In the genomic region with DNA sequence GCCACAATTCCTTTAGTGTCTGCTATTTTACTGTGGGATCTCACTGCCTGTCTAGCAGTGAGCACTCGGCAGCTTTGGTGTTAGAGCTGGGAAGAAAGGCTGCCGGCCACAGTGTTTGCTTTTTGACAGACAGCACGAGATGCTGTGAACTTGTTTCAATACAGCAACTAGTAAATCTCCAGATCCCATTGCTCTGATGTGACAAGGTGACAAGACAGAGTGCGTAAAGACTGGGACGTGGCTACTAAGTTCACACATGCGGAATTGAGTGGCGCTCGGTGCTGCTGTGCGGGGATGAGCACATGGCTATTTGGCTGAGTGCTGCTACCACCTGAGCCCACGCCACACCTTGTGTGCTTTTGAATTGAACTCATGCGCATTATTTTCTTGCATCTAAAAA, we compare ENCODE assay signal across 22 mouse cellular contexts.
A peak's percentile ranks its signal among the peaks of the same experiment; 100 is the strongest.
DNase-seq lines count a peak whose midpoint lies in the region; ATAC-seq lines count a peak whose summit lies in the region.
"Had no signal": no experiment of that assay in that cellular context is flagged by ENCODE, and none has a peak within 500 bp of the region (broad histone marks: within the 10 kb centered on the region; RNA-seq: fewer than 3 reads in every experiment).

No protein-coding gene starts in this region.

- no peak overlapping the region for H3K9ac ChIP-seq in liver, embryonic 13.5 days
- no peak overlapping the region for H3K9ac ChIP-seq in forebrain, embryonic 15.5 days (replicated peaks)
- H3K9ac ChIP-seq: embryonic facial prominence, embryonic 15.5 days; heart, embryonic 13.5 days; hindbrain, embryonic 13.5 days had no signal

- no peak for ATAC-seq in liver, embryonic 13.5 days (ENCODE audit: low read depth)
- no peak for ATAC-seq in forebrain, embryonic 15.5 days (replicated peaks)
- ATAC-seq: activated CD4-positive, CD25-positive, alpha-beta regulatory T cell, adult 4 months; intestine, embryonic 16.5 days; Patski had no signal

- 91% methylated on average over 11 of the region's 11 CpGs for WGBS in liver, embryonic 13.5 days (ENCODE audit: insufficient replicate concordance)
- WGBS in forebrain, embryonic 15.5 days, result 54% methylated on average over 11 of the region's 11 CpGs

- H3K36me3 ChIP-seq in liver, embryonic 13.5 days, result peaks cover 62% of the 10 kb centered on the region
- H3K36me3 ChIP-seq in forebrain, embryonic 15.5 days, result peaks cover 34% of the 10 kb centered on the region

- H3K27ac ChIP-seq in liver, embryonic 13.5 days, result 0 out of 2 replicates have a peak overlapping the region, but pooled peaks have one; percentile 10
- H3K27ac ChIP-seq in forebrain, embryonic 15.5 days (replicated peaks), result peak overlapping the region; percentile 50
- H3K27ac ChIP-seq: embryonic facial prominence, embryonic 15.5 days; gastrocnemius, adult 2 months; heart, embryonic 13.5 days; hindbrain, embryonic 13.5 days had no signal

- peaks cover 37% of the 10 kb centered on the region for H3K4me1 ChIP-seq in liver, embryonic 13.5 days (replicated peaks)
- H3K4me1 ChIP-seq in forebrain, embryonic 15.5 days, result peaks cover 28% of the 10 kb centered on the region
- H3K4me1 ChIP-seq: embryonic facial prominence, embryonic 15.5 days had no signal

- no peaks in the 10 kb centered on the region for H3K9me3 ChIP-seq in liver, embryonic 13.5 days (replicated peaks)
- no peaks in the 10 kb centered on the region for H3K9me3 ChIP-seq in forebrain, embryonic 15.5 days
- H3K9me3 ChIP-seq: embryonic facial prominence, embryonic 15.5 days; heart, embryonic 13.5 days; hindbrain, embryonic 13.5 days had no signal

- no peaks in the 10 kb centered on the region for H3K27me3 ChIP-seq in liver, embryonic 13.5 days
- H3K27me3 ChIP-seq in forebrain, embryonic 15.5 days, result no peaks in the 10 kb centered on the region
- H3K27me3 ChIP-seq: CH12.LX; embryonic facial prominence, embryonic 15.5 days; heart, embryonic 13.5 days; hindbrain, embryonic 13.5 days; Patski had no signal

- no peak overlapping the region for H3K4me2 ChIP-seq in liver, embryonic 13.5 days
- H3K4me2 ChIP-seq in forebrain, embryonic 15.5 days (replicated peaks), result no peak overlapping the region
- H3K4me2 ChIP-seq: embryonic facial prominence, embryonic 15.5 days; heart, embryonic 13.5 days; hindbrain, embryonic 13.5 days had no signal

- H3K4me3 ChIP-seq in liver, embryonic 13.5 days (replicated peaks), result no peak overlapping the region
- no peak overlapping the region for H3K4me3 ChIP-seq in forebrain, embryonic 15.5 days
- H3K4me3 ChIP-seq: embryonic facial prominence, embryonic 15.5 days; erythroblast, embryonic 14.5 days; gastrocnemius, adult 2 months; heart, embryonic 13.5 days; hindbrain, embryonic 13.5 days had no signal

- peak; percentile 71 for DNase-seq in heart, adult 11 months
- DNase-seq in heart, postnatal 4 days, result no peak
- DNase-seq in liver, embryonic 13.5 days, result no peak
- DNase-seq in liver, result no peak
- DNase-seq in lung, postnatal 36 days, result no peak
- DNase-seq in ovary, postnatal 10 days (ENCODE audit: low spot score), result no peak
- DNase-seq: adrenal gland, postnatal 14 days; cerebellum, adult 18-20 months; cerebellum, adult 9-11 months; embryo, embryonic 11 days; gastrocnemius, adult 2 months; gastrocnemius, postnatal 25 days; heart, postnatal 36 days had no signal
